Mouse (Mus musculus) kidney, adult 10 weeks (tissue): ENCODE data around the gene Aox3. TPM values are rescaled to one million over a fixed set of nuclear protein-coding genes. Genes with fewer than 3 reads are reported as not detected.

Experiments
- polyA plus RNA-seq: library from polyadenylated mRNA; stranded (reverse); fragments of 350-450 nt; fragmentation: Illumina TruSeq; extraction: RNeasy Lipid Tissue Mini Kit (QIAGEN cat#74804); gene quantifications from one replicate; pipeline ENCODE4 v1.2.3, GENCODE M21; 2014; ENCODE audit warnings: low read depth, low replicate concordance

Gene Aox3
- 1.2 TPM for polyA plus RNA-seq

GRCm38 (mm10) chr1:58112880-58113279 lies at the start of gene Aox3:
TSS of gene Aox3 (plus strand) at chr1:58113130.

GRCm38 (mm10) chr1:58210203-58210602 lies 97.3 kb downstream of the Aox3 start, which contains the start of gene Aox4:
TSS of gene Aox4 (plus strand) at chr1:58210397.

Other genes with a start within 250 kb of the Aox3 start
- gene Sgo2a, start 117.2 kb upstream of the Aox3 start, polyA plus RNA-seq, result 0.69 TPM
- 16.3 TPM for gene Kctd18, start 94.2 kb upstream of the Aox3 start, polyA plus RNA-seq
- gene Aox1, start 83.2 kb upstream of the Aox3 start, polyA plus RNA-seq, result 0.32 TPM
- gene Aox4, start 97.3 kb downstream of the Aox3 start, polyA plus RNA-seq, result not detected
- 0.24 TPM for gene Aox2, start 165.2 kb downstream of the Aox3 start, polyA plus RNA-seq